10 mouse cellular contexts compared by ENCODE assay signal in genomic region chrX:109191436-109191835, GRCm38 (mm10). TPM values are rescaled to one million over a fixed set of nuclear protein-coding genes. Genes with fewer than 3 reads are reported as not detected.
DNase-seq lines count a peak whose midpoint lies in the region; ATAC-seq and TF ChIP-seq lines count a peak whose summit lies in the region.
"Had no signal": no experiment of that assay in that cellular context is flagged by ENCODE, and none has a peak within 500 bp of the region (broad histone marks: within the 10 kb centered on the region; RNA-seq: fewer than 3 reads in every experiment).

No protein-coding gene starts in this region.

- TF ChIP-seq CTCF in liver, adult 2 months (IDR thresholded peaks at IDR 0.05; ENCODE audit: low read depth, low read length) = no peak

- H3K4me2 ChIP-seq in heart, embryonic 11.5 days = no peak overlapping the region
- no peak overlapping the region for H3K4me2 ChIP-seq in liver, embryonic 13.5 days
- H3K4me2 ChIP-seq in myocyte (ENCODE audit: low read depth) = peak overlapping the region; percentile 45
- H3K4me2 ChIP-seq in forebrain, embryonic 11.5 days (ENCODE audit: low read depth, low read length, severe bottlenecking) = no peak overlapping the region

- no peak for TF ChIP-seq POLR2A in liver, adult 2 months (IDR thresholded peaks at IDR 0.05; ENCODE audit: extremely low read depth, insufficient read depth, low read length)
- no peak for TF ChIP-seq POLR2A in myocyte (IDR thresholded peaks at IDR 0.05; ENCODE audit: insufficient read length, low read depth)

- H3K27me3 ChIP-seq in liver, adult 2 months (ENCODE audit: control insufficient read depth, insufficient read depth, low read length) = no peaks in the 10 kb centered on the region
- no peaks in the 10 kb centered on the region for H3K27me3 ChIP-seq in heart, embryonic 11.5 days (ENCODE audit: control insufficient read depth, insufficient read depth, low read length)
- no peaks in the 10 kb centered on the region for H3K27me3 ChIP-seq in liver, embryonic 13.5 days
- H3K27me3 ChIP-seq in myocyte (ENCODE audit: control insufficient read depth, insufficient read depth, insufficient read length) = no peaks in the 10 kb centered on the region
- no peaks in the 10 kb centered on the region for H3K27me3 ChIP-seq in forebrain, embryonic 11.5 days (ENCODE audit: control insufficient read depth, insufficient read depth, low read length)

- peak; percentile 29 for DNase-seq in liver, adult 2 months (ENCODE audit: extremely low read depth, low read depth, low spot score)
- no peak for DNase-seq in liver
- no peak for DNase-seq in liver, embryonic 13.5 days
- no peak for DNase-seq in forebrain, embryonic 11.5 days (ENCODE audit: low spot score)
- no peak for DNase-seq in left cerebral cortex, postnatal 36 days (ENCODE audit: low spot score in 2 of 2)
- no peak for DNase-seq in spleen, postnatal 14 days (ENCODE audit: low spot score in 2 of 2)
- DNase-seq: cerebellum, postnatal 10 days; left cerebral cortex, postnatal 4 days had no signal

- no peak overlapping the region for H3K4me3 ChIP-seq in liver, adult 2 months (ENCODE audit: insufficient read depth, low read depth, low read length)
- H3K4me3 ChIP-seq in heart, embryonic 11.5 days (ENCODE audit: low read depth, low read length) = no peak overlapping the region
- no peak overlapping the region for H3K4me3 ChIP-seq in liver, embryonic 13.5 days (replicated peaks)
- H3K4me3 ChIP-seq in myocyte = no peak overlapping the region
- no peak overlapping the region for H3K4me3 ChIP-seq in forebrain, embryonic 11.5 days (ENCODE audit: low read depth, low read length)

- H3K9ac ChIP-seq in liver, adult 2 months (ENCODE audit: low read depth, low read length) = no peak overlapping the region
- H3K9ac ChIP-seq in heart, embryonic 11.5 days (ENCODE audit: low read depth, low read length) = no peak overlapping the region
- no peak overlapping the region for H3K9ac ChIP-seq in liver, embryonic 13.5 days
- no peak overlapping the region for H3K9ac ChIP-seq in forebrain, embryonic 11.5 days (ENCODE audit: low read length)

- no peaks in the 10 kb centered on the region for H3K4me1 ChIP-seq in liver, adult 2 months (ENCODE audit: control insufficient read depth, insufficient read depth, low read length)
- no peaks in the 10 kb centered on the region for H3K4me1 ChIP-seq in heart, embryonic 11.5 days (ENCODE audit: control insufficient read depth, insufficient read depth, low read length)
- no peaks in the 10 kb centered on the region for H3K4me1 ChIP-seq in liver, embryonic 13.5 days (replicated peaks)
- no peaks in the 10 kb centered on the region for H3K4me1 ChIP-seq in forebrain, embryonic 11.5 days (replicated peaks; ENCODE audit: control insufficient read depth, insufficient read depth, low read length)

- intact Hi-C loops in left cerebral cortex, postnatal 36 days (cut with DNase I) = no loop called here

- H3ac ChIP-seq in myocyte (ENCODE audit: control insufficient read depth, insufficient read length) = no peak overlapping the region

- ATAC-seq in heart, embryonic 11.5 days (replicated peaks; ENCODE audit: insufficient number of reproducible peaks, low FRiP score, low TSS enrichment) = 0 out of 2 replicates have a peak, but pooled peaks have one; percentile 61
- ATAC-seq in liver, embryonic 13.5 days (ENCODE audit: low read depth) = peak; percentile 34; the same call in 1 of the 2 replicates
- ATAC-seq in forebrain, embryonic 11.5 days (replicated peaks; ENCODE audit: low FRiP score) = no peak

- no peaks in the 10 kb centered on the region for H3K9me3 ChIP-seq in heart, embryonic 11.5 days (replicated peaks; ENCODE audit: control insufficient read depth, low read length)
- H3K9me3 ChIP-seq in liver, embryonic 13.5 days (replicated peaks) = no peaks in the 10 kb centered on the region
- no peaks in the 10 kb centered on the region for H3K9me3 ChIP-seq in forebrain, embryonic 11.5 days (ENCODE audit: control insufficient read depth, low read length)

- no peaks in the 10 kb centered on the region for H3K36me3 ChIP-seq in liver, adult 2 months (ENCODE audit: control insufficient read depth, insufficient read depth, low read length)
- H3K36me3 ChIP-seq in heart, embryonic 11.5 days (ENCODE audit: control insufficient read depth, insufficient read depth, low read length) = no peaks in the 10 kb centered on the region
- no peaks in the 10 kb centered on the region for H3K36me3 ChIP-seq in liver, embryonic 13.5 days
- H3K36me3 ChIP-seq in myocyte (ENCODE audit: control insufficient read depth, insufficient read depth) = no peaks in the 10 kb centered on the region
- H3K36me3 ChIP-seq in forebrain, embryonic 11.5 days (ENCODE audit: control insufficient read depth, insufficient read depth, low read length) = no peaks in the 10 kb centered on the region

- 59% methylated on average over 4 of the region's 4 CpGs for WGBS in liver, adult 2 months
- WGBS in heart, embryonic 11.5 days (ENCODE audit: insufficient replicate concordance) = 47% methylated on average over 4 of the region's 4 CpGs
- 35% methylated on average over 4 of the region's 4 CpGs for WGBS in liver, embryonic 13.5 days (ENCODE audit: insufficient replicate concordance)
- 68% methylated on average over 4 of the region's 4 CpGs for WGBS in forebrain, embryonic 11.5 days

- H3K79me2 ChIP-seq in liver, adult 2 months (ENCODE audit: control insufficient read depth, insufficient read depth, low read length) = no peaks in the 10 kb centered on the region
- H3K79me2 ChIP-seq in myocyte (ENCODE audit: control insufficient read depth, insufficient read depth) = no peaks in the 10 kb centered on the region

- peak overlapping the region; percentile 54 for H3K27ac ChIP-seq in liver, adult 2 months (replicated peaks; ENCODE audit: insufficient read depth, low read depth, low read length)
- 0 out of 2 replicates have a peak overlapping the region, but pooled peaks have one; percentile 41 for H3K27ac ChIP-seq in heart, embryonic 11.5 days (ENCODE audit: low read depth, low read length)
- H3K27ac ChIP-seq in liver, embryonic 13.5 days = no peak overlapping the region
- no peak overlapping the region for H3K27ac ChIP-seq in forebrain, embryonic 11.5 days (ENCODE audit: low read depth, low read length)

TF ChIP-seq in myocyte, 11 proteins besides CTCF, POLR2A, EP300 and RAD21:
- no peak for TF ChIP-seq SRF (IDR thresholded peaks at IDR 0.05; ENCODE audit: control insufficient read depth, insufficient read length, low read depth)
- TF ChIP-seq CEBPB (IDR thresholded peaks at IDR 0.05; ENCODE audit: insufficient read depth, poor library complexity, severe bottlenecking) = no peak
- TF ChIP-seq TCF12 (IDR thresholded peaks at IDR 0.05; ENCODE audit: insufficient read depth, poor library complexity, severe bottlenecking) = no peak
- no peak for TF ChIP-seq MYOG (IDR thresholded peaks at IDR 0.05; ENCODE audit: control insufficient read depth in 1 of 3, insufficient read depth in 1 of 3, insufficient read length in 2 of 3, low read depth in 2 of 3)
- no peak for TF ChIP-seq REST (IDR thresholded peaks at IDR 0.05; ENCODE audit: insufficient read depth, insufficient read length)
- TF ChIP-seq POLR2AphosphoS2 (IDR thresholded peaks at IDR 0.05; ENCODE audit: insufficient read length, low read depth) = no peak
- no peak for TF ChIP-seq MAX (IDR thresholded peaks at IDR 0.05; ENCODE audit: low read depth)
- no peak for TF ChIP-seq USF1 (IDR thresholded peaks at IDR 0.05; ENCODE audit: low read depth)
- no peak for TF ChIP-seq TCF3 (IDR thresholded peaks at IDR 0.05; ENCODE audit: insufficient read length, low read depth)
- no peak for TF ChIP-seq MYOD1 (IDR thresholded peaks at IDR 0.05; ENCODE audit: control insufficient read depth in 1 of 3, insufficient read length in 2 of 3, low read depth in 2 of 3)
- no peak for TF ChIP-seq E2F4 (IDR thresholded peaks at IDR 0.05; ENCODE audit: insufficient read depth)

RNA-seq across cellular contexts. Expression of gene Gm6377, which starts 5.1 kb away (rescaled TPM):
- 1.3 and 1.5 TPM in 2 replicates for total RNA-seq in liver, adult 2 months (2014; rRNA removed)
- 0.05 TPM in 1 of 2 replicates, not detected in the other for polyA plus RNA-seq in liver, adult 2 months (2012; rRNA removed)
- polyA plus RNA-seq in heart, embryonic 11.5 days (2014; fragmentation: Nextera tagmentation; extraction: Ambion mirVana) = 0.11 and 0.38 TPM in 2 replicates
- polyA plus RNA-seq in liver, embryonic 13.5 days (2015; fragmentation: Nextera tagmentation; extraction: Ambion mirVana) = 0.24 and 0.29 TPM in 2 replicates
- polyA plus RNA-seq in myocyte (2012; fragmentation: generic; extraction: Trizol) = not detected
- polyA plus RNA-seq in forebrain, embryonic 11.5 days (2014; fragmentation: Nextera tagmentation; extraction: Ambion mirVana) = 0.17 TPM in 1 of 2 replicates, not detected in the other
- total RNA-seq in left cerebral cortex, postnatal 36 days (2021) = not detected
- total RNA-seq: left cerebral cortex, postnatal 4 days had no signal

Comparison
In these comparisons a context has a peak if more than half of its experiments do, and no peak if none do; other contexts are left out.
1. H3K27ac ChIP-seq: peak in liver, adult 2 months (single experiment) and heart, embryonic 11.5 days (single experiment); none in liver, embryonic 13.5 days (single experiment) and forebrain, embryonic 11.5 days (single experiment).